Mouse (Mus musculus) liver, embryonic 14.5 days (tissue): Measurements from ENCODE around the gene Tmem178b. TPM values are rescaled to one million over a fixed set of nuclear protein-coding genes. Genes with fewer than 3 reads are reported as not detected.

Experiments
- ATAC-seq: fragments of 200-750 bp; cut with Nextera tagmentation; 2 replicates; pipeline ENCODE4 v1.8.0; 2017; ENCODE audit warnings: moderate number of reproducible peaks, mild to moderate bottlenecking, moderate library complexity; ENCODE audit not compliant: insufficient read depth
- DNase-seq, 3 experiments: peaks; one replicate each; pipeline ENCODE4 v3.0.0-alpha.2; 2012 to 2013; ENCODE audit warnings: low read depth in 3 of 3, low spot score in 3 of 3
- H3K27ac ChIP-seq: fragments of 300-500 bp; sonication (generic); 2 replicates; pipeline ENCODE4 v1.5.1; 2014; ENCODE audit warnings: moderate library complexity, mild to moderate bottlenecking, control low read depth, inconsistent platforms
- H3K27me3 ChIP-seq: fragments of 300-500 bp; sonication (generic); 2 replicates; pipeline ENCODE4 v1.6.1; 2014; ENCODE audit warnings: mild to moderate bottlenecking, low read length, moderate library complexity; ENCODE audit not compliant: control insufficient read depth, insufficient read depth
- H3K36me3 ChIP-seq: fragments of 300-500 bp; sonication (generic); replicated peaks from 2 replicates; pipeline ENCODE4 v1.6.1; 2014; ENCODE audit warnings: low read depth; ENCODE audit not compliant: control insufficient read depth, insufficient read depth
- H3K4me1 ChIP-seq, 2 experiments: fragments of 200-500 bp in 1 of 2; fragments of 300-500 bp in 1 of 2; sonication (generic) in 1 of 2; replicated peaks; 2 replicates each; pipeline ENCODE4 v1.6.1; 2012 to 2014; ENCODE audit warnings: antibody characterized with exemption in 1 of 2, inconsistent platforms in 1 of 2, low read length in 1 of 2; ENCODE audit not compliant: control insufficient read depth in 2 of 2, insufficient read depth in 2 of 2
- H3K4me2 ChIP-seq: fragments of 300-500 bp; sonication (generic); 2 replicates; pipeline ENCODE4 v1.6.1; 2014; ENCODE audit warnings: low read depth, mild to moderate bottlenecking, control low read depth, moderate library complexity
- H3K4me3 ChIP-seq, 2 experiments: fragments of 200-500 bp in 1 of 2; fragments of 300-500 bp in 1 of 2; sonication (generic) in 1 of 2; 2 replicates each; pipeline ENCODE4 v1.5.1; 2012 to 2014; ENCODE audit warnings: low read depth in 2 of 2, low read length in 2 of 2, mild to moderate bottlenecking in 2 of 2, control low read depth in 1 of 2, inconsistent platforms in 1 of 2, moderate library complexity in 1 of 2; ENCODE audit not compliant: insufficient read depth in 1 of 2
- H3K9ac ChIP-seq: fragments of 300-500 bp; sonication (generic); replicated peaks from 2 replicates; pipeline ENCODE4 v1.6.1; 2014; ENCODE audit warnings: mild to moderate bottlenecking, control low read depth, moderate library complexity
- H3K9me3 ChIP-seq: fragments of 300-500 bp; sonication (generic); 2 replicates; pipeline ENCODE4 v1.6.1; 2016; ENCODE audit warnings: low read length, mixed read lengths; ENCODE audit not compliant: control insufficient read depth
- CTCF ChIP-seq: IDR thresholded peaks from 2 replicates; pipeline ENCODE4 v1.5.1; 2016; ENCODE audit warnings: antibody characterized with exemption, low read depth, control low read depth
- EP300 ChIP-seq: IDR thresholded peaks from 2 replicates; pipeline ENCODE4 v1.6.1; 2016; ENCODE audit warnings: antibody characterized with exemption, low read depth
- WGBS: fragments of 180-500 bp; shearing (Covaris S2); extraction: QIAGEN DNeasy Blood & Tissue Kit; methylation state at CpG from one replicate; pipeline ENCODE4 v1.1.7; 2014; ENCODE audit not compliant: insufficient replicate concordance; 5-methylcytosine and 5-hydroxymethylcytosine counted together
- polyA plus RNA-seq, 2 experiments: library from polyadenylated mRNA; depleted of rRNA in 1 of 2; stranded (reverse) in 1 of 2; unstranded in 1 of 2; fragments of >200 nt; fragmentation: Nextera tagmentation in 1 of 2; extraction: Ambion mirVana in 1 of 2; gene quantifications; 2 replicates each; pipeline versions ENCODE4 v1.2.1 to v1.2.3; 2012 to 2014

Gene Tmem178b
- polyA plus RNA-seq, 2 experiments: not detected

DNA sequence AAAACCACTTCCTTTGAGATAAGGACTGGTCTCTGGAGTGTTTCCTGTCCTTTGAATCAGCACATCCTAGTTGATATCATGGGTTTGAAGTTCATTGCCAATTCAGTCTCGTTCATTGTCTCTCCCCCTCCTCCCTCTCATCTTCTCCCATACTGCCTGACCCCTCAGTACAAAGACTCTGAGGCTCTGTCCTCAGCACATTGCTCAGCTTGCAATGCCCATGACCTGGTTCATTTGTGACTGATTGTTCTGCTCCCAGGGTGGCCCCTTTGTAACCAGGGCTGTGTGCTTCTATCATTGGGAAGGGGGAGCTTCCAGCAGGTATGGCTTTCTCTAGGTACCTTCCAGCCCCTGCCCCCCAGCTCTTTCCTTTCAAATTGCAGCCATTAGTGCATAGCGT is 329.5 kb downstream of the Tmem178b start:
- no peak for ATAC-seq
- 25% methylated on average over 2 of the region's 2 CpGs for WGBS
- Histone ChIP-seq H3K4me1 (no peaks in the 10 kb centered on the region), H3K9me3 (no peaks in the 10 kb centered on the region), H3K4me3 (no peak overlapping the region), H3K36me3 (no peaks in the 10 kb centered on the region), H3K9ac (no peak overlapping the region), H3K4me2 (no peak overlapping the region), H3K27ac (no peak overlapping the region), H3K27me3 (no peaks in the 10 kb centered on the region)
- DNase-seq: no peak
- no peak for TF ChIP-seq EP300
- no peak for TF ChIP-seq CTCF

GRCm38 (mm10) chr6:40205380-40205779 is 332.3 kb downstream of the Tmem178b start:
- DNase-seq (no peak), ATAC-seq (no peak)
- H3K9ac ChIP-seq: no peak overlapping the region
- H3K4me3 ChIP-seq: no peak overlapping the region
- TF ChIP-seq EP300 (no peak), CTCF (no peak)
- H3K4me1 ChIP-seq: no peaks in the 10 kb centered on the region
- H3K27me3 ChIP-seq: no peaks in the 10 kb centered on the region
- H3K36me3 ChIP-seq: no peaks in the 10 kb centered on the region
- WGBS: 49% methylated on average over 2 of the region's 2 CpGs
- no peak overlapping the region for H3K4me2 ChIP-seq
- H3K9me3 ChIP-seq: no peaks in the 10 kb centered on the region
- H3K27ac ChIP-seq: no peak overlapping the region

DNA sequence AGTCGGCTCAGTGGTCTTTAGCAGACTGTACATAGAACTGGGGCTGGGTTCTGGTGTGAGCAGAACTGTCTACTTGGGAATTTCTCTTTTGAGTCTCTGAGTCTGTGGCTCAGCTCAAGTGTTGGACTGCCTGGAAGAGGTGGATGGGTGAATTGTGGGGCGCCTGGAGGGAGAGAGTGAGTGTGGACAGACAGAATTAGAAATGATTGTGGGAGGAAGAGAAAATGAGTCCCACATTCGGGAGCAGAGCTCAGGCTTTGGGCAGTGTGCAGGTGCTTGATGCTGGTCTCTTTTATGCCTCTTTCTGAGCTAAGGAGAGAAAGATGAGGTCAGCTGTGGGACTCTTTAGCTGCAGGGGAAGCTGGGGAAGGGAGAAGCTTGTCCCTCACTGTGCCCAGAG is 334.9 kb downstream of the Tmem178b start:
- Histone ChIP-seq H3K4me1 (no peaks in the 10 kb centered on the region), H3K9me3 (no peaks in the 10 kb centered on the region), H3K27me3 (no peaks in the 10 kb centered on the region), H3K9ac (no peak overlapping the region), H3K36me3 (no peaks in the 10 kb centered on the region), H3K4me2 (no peak overlapping the region), H3K4me3 (no peak overlapping the region), H3K27ac (no peak overlapping the region)
- WGBS: 42% methylated on average over 3 of the region's 3 CpGs
- TF ChIP-seq EP300 (no peak), CTCF (no peak)
- ATAC-seq (no peak), DNase-seq (no peak)

DNA sequence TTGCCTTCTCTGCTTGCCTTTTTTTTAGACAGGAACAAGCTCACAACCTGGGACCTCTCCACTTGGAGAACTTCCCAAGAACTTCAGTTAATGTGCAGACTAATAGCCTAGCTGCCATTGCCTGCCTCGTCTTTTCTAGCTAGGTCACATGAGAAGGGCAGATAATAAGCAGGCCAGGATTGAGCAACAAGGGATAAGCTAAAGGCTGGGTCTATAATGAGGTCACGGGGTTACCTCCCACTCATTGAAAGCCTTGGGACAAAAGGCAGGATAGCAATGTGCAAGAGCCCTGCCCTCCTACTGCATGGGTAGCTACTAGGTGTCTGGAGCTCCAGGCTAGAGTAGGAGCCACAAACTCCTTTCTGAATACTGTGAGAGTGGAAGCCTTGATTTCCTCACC is 336.1 kb downstream of the Tmem178b start:
- 49% methylated on average over 2 of the region's 2 CpGs for WGBS
- TF ChIP-seq EP300: no peak
- no peak for TF ChIP-seq CTCF
- H3K4me2 ChIP-seq: no peak overlapping the region
- no peak overlapping the region for H3K9ac ChIP-seq
- no peaks in the 10 kb centered on the region for H3K4me1 ChIP-seq
- no peak overlapping the region for H3K4me3 ChIP-seq
- no peaks in the 10 kb centered on the region for H3K27me3 ChIP-seq
- DNase-seq (no peak), ATAC-seq (no peak)
- no peaks in the 10 kb centered on the region for H3K36me3 ChIP-seq
- no peak overlapping the region for H3K27ac ChIP-seq
- H3K9me3 ChIP-seq: no peaks in the 10 kb centered on the region

DNA sequence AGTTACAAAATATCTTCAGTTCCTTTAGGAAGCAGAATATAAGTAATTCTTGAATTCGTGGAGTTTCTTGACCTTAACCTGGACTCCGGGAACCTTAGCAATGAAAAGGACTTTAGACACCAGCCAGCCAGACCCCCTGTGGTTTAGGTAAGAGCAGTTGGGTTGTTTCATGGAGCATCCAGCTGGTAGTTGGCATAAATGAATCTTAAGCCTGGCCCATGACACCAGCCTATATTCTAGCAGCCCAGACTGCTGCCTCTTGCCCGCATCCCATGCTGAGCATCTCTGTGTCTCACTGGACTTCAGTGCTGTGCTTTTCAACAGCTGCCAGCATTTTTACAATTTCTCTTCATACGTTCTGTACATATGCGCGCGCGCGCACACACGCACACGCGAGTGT is 344.1 kb downstream of the Tmem178b start:
- 84% methylated on average over 12 of the region's 12 CpGs for WGBS
- Histone ChIP-seq H3K9ac (no peak overlapping the region), H3K27ac (no peak overlapping the region), H3K4me1 (no peaks in the 10 kb centered on the region), H3K4me3 (no peak overlapping the region), H3K36me3 (no peaks in the 10 kb centered on the region), H3K27me3 (no peaks in the 10 kb centered on the region), H3K4me2 (no peak overlapping the region), H3K9me3 (no peaks in the 10 kb centered on the region)
- ATAC-seq (no peak), DNase-seq (no peak)
- TF ChIP-seq EP300 (no peak), CTCF (no peak)
